Comparison of ENCODE assay signal across 8 mouse cellular contexts in the genomic region with DNA sequence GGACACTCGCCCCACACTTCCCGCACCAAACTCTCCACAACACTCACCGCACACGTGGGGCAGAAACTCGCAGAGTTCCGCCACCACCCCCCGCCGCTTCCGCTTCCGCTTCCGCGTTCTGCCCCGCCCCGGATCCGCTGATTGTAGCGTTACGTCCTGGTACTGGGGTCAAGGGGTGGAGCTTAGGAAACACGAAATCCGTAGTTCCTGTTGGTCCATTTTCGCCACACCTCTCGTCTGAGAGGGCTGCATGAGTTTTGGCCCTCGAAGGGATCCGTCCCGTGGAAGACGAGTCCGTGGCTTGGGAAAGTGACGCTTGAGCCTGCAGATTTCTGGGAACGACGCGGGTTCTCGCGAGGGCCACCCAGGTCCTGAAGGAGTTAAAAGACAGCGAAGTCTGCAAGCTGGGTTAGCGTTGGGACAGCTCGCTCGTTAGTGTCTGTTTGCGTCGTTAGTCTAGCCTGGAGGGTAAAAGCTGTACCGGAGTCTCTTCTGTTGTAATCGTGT. TPM values are rescaled to one million over a fixed set of nuclear protein-coding genes. Genes with fewer than 3 reads are reported as not detected.
DNase-seq lines count a peak whose midpoint lies in the region; ATAC-seq lines count a peak whose summit lies in the region.

A gene (minus strand): TSS at position 81 of the 507 bp plus-strand sequence.

- DNase-seq in adipocyte (ENCODE audit: low spot score): peak; percentile 100
- peak; percentile 98 for DNase-seq in embryo, embryonic 10 days (ENCODE audit: low spot score)
- peak; percentile 88 for DNase-seq in gastrocnemius, postnatal 10 days
- peak; percentile 98 for DNase-seq in induced T-regulatory cell, adult 2 months (ENCODE audit: low read depth)
- peak; percentile 98 to 99 for DNase-seq in left cerebral cortex, adult 9 months (ENCODE audit: low spot score in 2 of 2)
- peak; percentile 96 for DNase-seq in right cerebral cortex, postnatal 14 days
- peak; percentile 93 to 98 for DNase-seq in urinary bladder, postnatal 36 days (ENCODE audit: low spot score in 2 of 2)

- peak; percentile 89 for ATAC-seq in megakaryocyte progenitor cell, adult 5-6 weeks (replicated peaks; ENCODE audit: poor library complexity)

RNA-seq across cellular contexts. Expression of the gene that starts here (rescaled TPM):
- 10 to 100 TPM; 33.8 to 40.2 TPM for total RNA-seq in gastrocnemius, postnatal 10 days (2021)
- 201 and 209 TPM in 2 replicates for total RNA-seq in megakaryocyte progenitor cell, adult 5-6 weeks (2015)
- total RNA-seq in megakaryocyte progenitor cell, adult 5-6 weeks (2017): 155 and 169 TPM in 2 replicates

Comparison
In these comparisons a context has a peak if more than half of its experiments do, and no peak if none do; other contexts are left out.
1. Peak in every context shown above with its lines: DNase-seq and ATAC-seq.